Mouse (Mus musculus): Measurements from ENCODE around the gene Elk3. TPM values are rescaled to one million over a fixed set of nuclear protein-coding genes. Genes with fewer than 3 reads are reported as not detected.

The Elk3 gene
- polyA plus RNA-seq, 1 experiment from 2014 or later, result 14.2 TPM

GRCm38 (mm10) chr10:93276857-93277256 lies 34.1 kb downstream of the Elk3 start:
- H3K9me3 ChIP-seq (ENCODE audit: control insufficient read depth), result no peaks in the 10 kb centered on the region
- TF ChIP-seq CTCF (IDR thresholded peaks at IDR 0.05; ENCODE audit: low read depth), result no peak
- no peak for ATAC-seq
- H3K27ac ChIP-seq (ENCODE audit: low read depth, low read length), result no peak overlapping the region
- peak overlapping the region; percentile 28 for H3K4me3 ChIP-seq (ENCODE audit: low read depth, low read length)
- 60% methylated on average over 9 of the region's 9 CpGs for WGBS
- H3K36me3 ChIP-seq (ENCODE audit: control insufficient read depth, insufficient read depth), result no peaks in the 10 kb centered on the region
- no peak overlapping the region for H3K9ac ChIP-seq (ENCODE audit: low read depth, low read length)
- H3K27me3 ChIP-seq (replicated peaks; ENCODE audit: control insufficient read depth, insufficient read depth, low read length), result no peaks in the 10 kb centered on the region
- H3K4me1 ChIP-seq (replicated peaks; ENCODE audit: control insufficient read depth, insufficient read depth, low read length), result no peaks in the 10 kb centered on the region
- peak overlapping the region; percentile 57 for H3K4me2 ChIP-seq (replicated peaks; ENCODE audit: low read depth)

- no peak for TF ChIP-seq CTCF (IDR thresholded peaks at IDR 0.05; ENCODE audit: low read depth)
- 17% methylated on average over 16 of the region's 16 CpGs for WGBS
- Histone ChIP-seq H3K4me3 (ENCODE audit: low read depth, low read length) (peak overlapping the region; percentile 28), H3K4me1 (replicated peaks; ENCODE audit: control insufficient read depth, insufficient read depth, low read length) (no peaks in the 10 kb centered on the region), H3K36me3 (ENCODE audit: control insufficient read depth, insufficient read depth) (no peaks in the 10 kb centered on the region), H3K27me3 (replicated peaks; ENCODE audit: control insufficient read depth, insufficient read depth, low read length) (no peaks in the 10 kb centered on the region), H3K4me2 (replicated peaks; ENCODE audit: low read depth) (peak overlapping the region; percentile 57), H3K9me3 (ENCODE audit: control insufficient read depth) (no peaks in the 10 kb centered on the region), H3K9ac (ENCODE audit: low read depth, low read length) (0 out of 2 replicates have a peak overlapping the region, but pooled peaks have one; percentile 0), H3K27ac (ENCODE audit: low read depth, low read length) (0 out of 2 replicates have a peak overlapping the region, but pooled peaks have one; percentile 3)
- peak; percentile 75 for ATAC-seq
Measured at GRCm38 (mm10) chr10:93276349-93276763, 34.6 kb downstream of the Elk3 start.

- Histone ChIP-seq H3K9ac (ENCODE audit: low read depth, low read length) (0 out of 2 replicates have a peak overlapping the region, but pooled peaks have one; percentile 0), H3K27me3 (replicated peaks; ENCODE audit: control insufficient read depth, insufficient read depth, low read length) (no peaks in the 10 kb centered on the region), H3K27ac (ENCODE audit: low read depth, low read length) (peak overlapping the region; percentile 23; the same call in 1 of the 2 replicates), H3K9me3 (ENCODE audit: control insufficient read depth) (no peaks in the 10 kb centered on the region), H3K36me3 (ENCODE audit: control insufficient read depth, insufficient read depth) (no peaks in the 10 kb centered on the region), H3K4me3 (ENCODE audit: low read depth, low read length) (peak overlapping the region; percentile 28), H3K4me2 (replicated peaks; ENCODE audit: low read depth) (peak overlapping the region; percentile 57), H3K4me1 (replicated peaks; ENCODE audit: control insufficient read depth, insufficient read depth, low read length) (no peaks in the 10 kb centered on the region)
- peak; percentile 34 for ATAC-seq
- peak; percentile 30; the same call in 1 of the 2 replicates for TF ChIP-seq CTCF (IDR thresholded peaks at IDR 0.05; ENCODE audit: low read depth)
- WGBS, result 46% methylated on average over 25 of the region's 25 CpGs
Measured at GRCm38 (mm10) chr10:93275212-93276136, 35.5 kb downstream of the Elk3 start.

GRCm38 (mm10) chr10:93274277-93274696 lies 36.6 kb downstream of the Elk3 start:
- Histone ChIP-seq H3K27me3 (replicated peaks; ENCODE audit: control insufficient read depth, insufficient read depth, low read length) (no peaks in the 10 kb centered on the region), H3K36me3 (ENCODE audit: control insufficient read depth, insufficient read depth) (no peaks in the 10 kb centered on the region), H3K9ac (ENCODE audit: low read depth, low read length) (no peak overlapping the region), H3K27ac (ENCODE audit: low read depth, low read length) (no peak overlapping the region), H3K4me3 (ENCODE audit: low read depth, low read length) (no peak overlapping the region), H3K4me2 (replicated peaks; ENCODE audit: low read depth) (no peak overlapping the region), H3K4me1 (replicated peaks; ENCODE audit: control insufficient read depth, insufficient read depth, low read length) (no peaks in the 10 kb centered on the region), H3K9me3 (ENCODE audit: control insufficient read depth) (no peaks in the 10 kb centered on the region)
- ATAC-seq, result no peak
- TF ChIP-seq CTCF (IDR thresholded peaks at IDR 0.05; ENCODE audit: low read depth), result peak; percentile 21; the same call in 1 of the 2 replicates
- WGBS, result 59% methylated on average over 2 of the region's 2 CpGs

- Histone ChIP-seq H3K9ac (ENCODE audit: low read depth, low read length) (no peak overlapping the region), H3K9me3 (ENCODE audit: control insufficient read depth) (no peaks in the 10 kb centered on the region), H3K27ac (ENCODE audit: low read depth, low read length) (no peak overlapping the region), H3K4me1 (replicated peaks; ENCODE audit: control insufficient read depth, insufficient read depth, low read length) (no peaks in the 10 kb centered on the region), H3K36me3 (ENCODE audit: control insufficient read depth, insufficient read depth) (no peaks in the 10 kb centered on the region), H3K4me2 (replicated peaks; ENCODE audit: low read depth) (no peak overlapping the region), H3K27me3 (replicated peaks; ENCODE audit: control insufficient read depth, insufficient read depth, low read length) (no peaks in the 10 kb centered on the region), H3K4me3 (ENCODE audit: low read depth, low read length) (no peak overlapping the region)
- peak; percentile 44 for TF ChIP-seq CTCF (IDR thresholded peaks at IDR 0.05; ENCODE audit: low read depth)
- ATAC-seq, result peak; percentile 42; the same call in 1 of the 2 replicates
- 76% methylated on average over 14 of the region's 14 CpGs for WGBS
Measured at GRCm38 (mm10) chr10:93272986-93273982, 37.7 kb downstream of the Elk3 start.
